Mouse (Mus musculus) spleen, adult 2 months (tissue): Measurements from ENCODE around the gene Col6a4.

Experiments
- CTCF ChIP-seq: fragments of 200-500 bp; IDR thresholded peaks from 2 replicates; pipeline ENCODE4 v1.5.1; 2011; ENCODE audit warnings: mild to moderate bottlenecking, inconsistent platforms; ENCODE audit not compliant: insufficient read depth, insufficient read length, insufficient replicate concordance; ENCODE audit errors: extremely low read depth
- POLR2A ChIP-seq: fragments of 200-500 bp; IDR thresholded peaks from 2 replicates; pipeline ENCODE4 v1.6.1; 2011; ENCODE audit warnings: low read depth, low read length, inconsistent platforms

DNA sequence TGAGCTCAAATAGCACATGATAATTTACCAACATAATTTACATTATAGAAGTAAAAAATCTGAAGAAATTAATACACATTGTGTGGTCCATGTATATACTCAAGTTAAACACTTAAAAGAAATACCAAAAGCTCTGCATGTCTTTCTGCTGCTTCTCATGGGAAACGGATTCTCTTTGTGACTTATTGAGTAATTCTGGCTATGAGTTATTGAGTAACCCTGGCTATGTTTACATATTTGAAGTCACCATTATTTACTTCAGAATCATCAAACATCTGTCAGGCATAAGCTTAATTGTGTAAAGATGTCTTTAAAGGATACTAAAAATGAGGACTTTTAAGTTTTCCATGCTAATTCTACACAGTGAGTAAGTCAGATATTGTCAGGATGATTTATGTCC lies 122.8 kb downstream of the Col6a4 start:
- TF ChIP-seq CTCF = no peak
- no peak for TF ChIP-seq POLR2A
